Comparison of ENCODE assay signal across 8 mouse cellular contexts in genomic region chr10:11449556-11450305, GRCm38 (mm10).
DNase-seq lines count a peak whose midpoint lies in the region; ATAC-seq and TF ChIP-seq lines count a peak whose summit lies in the region.

No protein-coding gene starts in this region.

- no peak for TF ChIP-seq EP300 in heart, adult 2 months (IDR thresholded peaks at IDR 0.05; ENCODE audit: insufficient read depth, low read depth, low read length)

- TF ChIP-seq CTCF in heart, adult 2 months (IDR thresholded peaks at IDR 0.05): peak; percentile 82
- peak; percentile 98 for TF ChIP-seq CTCF in midbrain, postnatal 0 days (IDR thresholded peaks at IDR 0.05)

- peak; percentile 41 for DNase-seq in urinary bladder, adult 18-20 months (ENCODE audit: low spot score in 2 of 2)
- no peak for DNase-seq in urinary bladder, postnatal 10 days (ENCODE audit: low spot score)
- peak; percentile 82 for DNase-seq in embryonic facial prominence, embryonic 10.5 days (ENCODE audit: low spot score)
- DNase-seq in heart, adult 2 months: peak; percentile 42 to 63
- DNase-seq in kidney, adult 9 months: peak; percentile 57
- peak; percentile 95 for DNase-seq in midbrain, postnatal 0 days (ENCODE audit: low spot score)

- H3K27ac ChIP-seq in embryonic facial prominence, embryonic 10.5 days (replicated peaks): no peak overlapping the region
- H3K27ac ChIP-seq in heart, adult 2 months: no peak overlapping the region
- H3K27ac ChIP-seq in limb, embryonic 12.5 days: no peak overlapping the region
- no peak overlapping the region for H3K27ac ChIP-seq in midbrain, postnatal 0 days (ENCODE audit: low read depth, low read length)
- no peak overlapping the region for H3K27ac ChIP-seq in stomach, embryonic 15.5 days

- no peaks in the 10 kb centered on the region for H3K27me3 ChIP-seq in embryonic facial prominence, embryonic 10.5 days (replicated peaks; ENCODE audit: low read depth, poor library complexity, severe bottlenecking)
- H3K27me3 ChIP-seq in heart, adult 2 months (ENCODE audit: control insufficient read depth, insufficient read depth, low read length): no peaks in the 10 kb centered on the region
- H3K27me3 ChIP-seq in limb, embryonic 12.5 days: no peaks in the 10 kb centered on the region
- no peaks in the 10 kb centered on the region for H3K27me3 ChIP-seq in midbrain, postnatal 0 days (ENCODE audit: insufficient read depth, low read length)
- no peaks in the 10 kb centered on the region for H3K27me3 ChIP-seq in stomach, embryonic 15.5 days (replicated peaks)

- no peaks in the 10 kb centered on the region for H3K4me1 ChIP-seq in embryonic facial prominence, embryonic 10.5 days
- no peaks in the 10 kb centered on the region for H3K4me1 ChIP-seq in heart, adult 2 months (ENCODE audit: control insufficient read depth, insufficient read depth, low read length)
- H3K4me1 ChIP-seq in limb, embryonic 12.5 days (replicated peaks): 0 out of 2 replicates have a peak, but pooled peaks cover 7% of the 10 kb centered on the region
- no peaks in the 10 kb centered on the region for H3K4me1 ChIP-seq in midbrain, postnatal 0 days (ENCODE audit: insufficient read depth, low read length)
- H3K4me1 ChIP-seq in stomach, embryonic 15.5 days: no peaks in the 10 kb centered on the region

- ATAC-seq in limb, embryonic 12.5 days (ENCODE audit: insufficient number of reproducible peaks, insufficient read depth, low FRiP score, low TSS enrichment, low read depth): peak; percentile 75
- ATAC-seq in midbrain, postnatal 0 days (ENCODE audit: low FRiP score): peak; percentile 88
- peak; percentile 66; the same call in 1 of the 2 replicates for ATAC-seq in stomach, embryonic 15.5 days (ENCODE audit: insufficient read depth, low FRiP score, low read depth)

- H3K4me2 ChIP-seq in limb, embryonic 12.5 days: peak overlapping the region; percentile 36
- peak overlapping the region; percentile 10; the same call in 1 of the 2 replicates for H3K4me2 ChIP-seq in midbrain, postnatal 0 days (ENCODE audit: low read depth, low read length, poor library complexity, severe bottlenecking)
- H3K4me2 ChIP-seq in stomach, embryonic 15.5 days: peak overlapping the region; percentile 15; the same call in 1 of the 2 replicates

- H3K9ac ChIP-seq in heart, adult 2 months (ENCODE audit: low read depth, low read length): no peak overlapping the region
- H3K9ac ChIP-seq in limb, embryonic 12.5 days (replicated peaks): no peak overlapping the region
- no peak overlapping the region for H3K9ac ChIP-seq in midbrain, postnatal 0 days (replicated peaks; ENCODE audit: low read length, poor library complexity, severe bottlenecking)
- no peak overlapping the region for H3K9ac ChIP-seq in stomach, embryonic 15.5 days

- H3K4me3 ChIP-seq in embryonic facial prominence, embryonic 10.5 days: 0 out of 2 replicates have a peak overlapping the region, but pooled peaks have one; percentile 27
- no peak overlapping the region for H3K4me3 ChIP-seq in heart, adult 2 months
- H3K4me3 ChIP-seq in limb, embryonic 12.5 days (replicated peaks): 0 out of 2 replicates have a peak overlapping the region, but pooled peaks have one; percentile 6
- H3K4me3 ChIP-seq in midbrain, postnatal 0 days (ENCODE audit: low read depth, low read length): no peak overlapping the region
- no peak overlapping the region for H3K4me3 ChIP-seq in stomach, embryonic 15.5 days (replicated peaks)

- no peak for TF ChIP-seq POLR2A in heart, adult 2 months (IDR thresholded peaks at IDR 0.05; ENCODE audit: insufficient read depth, low read depth, low read length)

- H3K36me3 ChIP-seq in embryonic facial prominence, embryonic 10.5 days (replicated peaks): no peaks in the 10 kb centered on the region
- H3K36me3 ChIP-seq in heart, adult 2 months (ENCODE audit: control insufficient read depth, insufficient read depth, low read length): no peaks in the 10 kb centered on the region
- no peaks in the 10 kb centered on the region for H3K36me3 ChIP-seq in limb, embryonic 12.5 days
- no peaks in the 10 kb centered on the region for H3K36me3 ChIP-seq in midbrain, postnatal 0 days (ENCODE audit: insufficient read depth, low read length)
- H3K36me3 ChIP-seq in stomach, embryonic 15.5 days: no peaks in the 10 kb centered on the region

- intact Hi-C loops in heart, adult 2 months (cut with DNase I): loop anchor here (5.0 kb wide), 1 partner anchor 1163 kb away; no protein-coding TSS in a partner anchor

- 35% methylated on average over 23 of the region's 23 CpGs for WGBS in embryonic facial prominence, embryonic 10.5 days
- WGBS in heart, adult 2 months: 32% methylated on average over 23 of the region's 23 CpGs
- WGBS in limb, embryonic 12.5 days: 33% methylated on average over 23 of the region's 23 CpGs
- WGBS in midbrain, postnatal 0 days: 31% methylated on average over 23 of the region's 23 CpGs
- 28% methylated on average over 23 of the region's 23 CpGs for WGBS in stomach, embryonic 15.5 days

- H3K9me3 ChIP-seq in embryonic facial prominence, embryonic 10.5 days: no peaks in the 10 kb centered on the region
- no peaks in the 10 kb centered on the region for H3K9me3 ChIP-seq in limb, embryonic 12.5 days
- no peaks in the 10 kb centered on the region for H3K9me3 ChIP-seq in midbrain, postnatal 0 days (ENCODE audit: low read length)
- H3K9me3 ChIP-seq in stomach, embryonic 15.5 days: no peaks in the 10 kb centered on the region

- H3K79me2 ChIP-seq in heart, adult 2 months (replicated peaks; ENCODE audit: control insufficient read depth, insufficient read depth, low read length): no peaks in the 10 kb centered on the region

Comparison
In these comparisons a context has a peak if more than half of its experiments do, and no peak if none do; other contexts are left out.
1. H3K4me3 ChIP-seq: peak in embryonic facial prominence, embryonic 10.5 days (single experiment) and limb, embryonic 12.5 days (single experiment); none in heart, adult 2 months (single experiment), midbrain, postnatal 0 days (single experiment) and stomach, embryonic 15.5 days (single experiment).
2. Peak in every context shown above with its lines, with median percentiles within 50 percentile points of each other: ATAC-seq and H3K4me2 ChIP-seq.